Mouse (Mus musculus) testis, adult 2 months (tissue): ENCODE results near the gene Osbpl8.

ENCODE experiments used
- CTCF ChIP-seq: fragments of 200-500 bp; IDR thresholded peaks from 2 replicates; pipeline ENCODE4 v1.5.1; 2012; ENCODE audit warnings: low read depth, mild to moderate bottlenecking, inconsistent platforms, low read length, moderate library complexity; ENCODE audit not compliant: control insufficient read depth, insufficient read depth, insufficient replicate concordance
- POLR2A ChIP-seq: fragments of 200-500 bp; IDR thresholded peaks from 2 replicates; pipeline ENCODE4 v1.6.1; 2012; ENCODE audit warnings: low read depth, mild to moderate bottlenecking, inconsistent platforms, low read length, moderate library complexity; ENCODE audit not compliant: control insufficient read depth

- no peak for TF ChIP-seq POLR2A
- no peak for TF ChIP-seq CTCF
These were observed 90.7 kb downstream of the Osbpl8 start for GRCm38 (mm10) chr10:111255228-111255627.
